Mouse (Mus musculus) embryonic facial prominence, embryonic 14.5 days (tissue): Measurements from ENCODE around the gene Mrgprh. TPM values are rescaled to one million over a fixed set of nuclear protein-coding genes. Genes with fewer than 3 reads are reported as not detected.

Experiments used
- ATAC-seq: fragments of 200-750 bp; cut with Nextera tagmentation; 2 replicates; pipeline ENCODE4 v1.8.0; 2017; ENCODE audit warnings: low read depth, moderate number of reproducible peaks, moderate TSS enrichment
- DNase-seq: peaks from one replicate; pipeline ENCODE4 v3.0.0-alpha.2; 2015; ENCODE audit warnings: low spot score
- H3K27ac ChIP-seq: fragments of 300-500 bp; sonication (generic); replicated peaks from 2 replicates; pipeline ENCODE4 v1.5.1; 2014; ENCODE audit warnings: low read depth, mild to moderate bottlenecking, low read length, moderate library complexity
- H3K27me3 ChIP-seq: fragments of 300-500 bp; sonication (generic); replicated peaks from 2 replicates; pipeline ENCODE4 v1.6.1; 2014; ENCODE audit warnings: low read length; ENCODE audit not compliant: control insufficient read depth, insufficient read depth
- H3K36me3 ChIP-seq: fragments of 300-500 bp; sonication (generic); 2 replicates; pipeline ENCODE4 v1.6.1; 2014; ENCODE audit warnings: low read length, mixed read lengths; ENCODE audit not compliant: control insufficient read depth, insufficient read depth
- H3K4me1 ChIP-seq: fragments of 300-500 bp; sonication (generic); 2 replicates; pipeline ENCODE4 v1.6.1; 2014; ENCODE audit warnings: antibody characterized with exemption, low read length; ENCODE audit not compliant: control insufficient read depth, insufficient read depth
- H3K4me2 ChIP-seq: fragments of 300-500 bp; sonication (generic); 2 replicates; pipeline ENCODE4 v1.6.1; 2014; ENCODE audit warnings: low read depth, mild to moderate bottlenecking, low read length, moderate library complexity, mixed read lengths
- H3K4me3 ChIP-seq: fragments of 300-500 bp; sonication (generic); 2 replicates; pipeline ENCODE4 v1.5.1; 2014; ENCODE audit warnings: low read depth, mild to moderate bottlenecking, low read length
- H3K9ac ChIP-seq: fragments of 300-500 bp; sonication (generic); 2 replicates; pipeline ENCODE4 v1.6.1; 2014; ENCODE audit warnings: low read depth, mild to moderate bottlenecking, low read length, moderate library complexity, mixed read lengths
- H3K9me3 ChIP-seq: fragments of 300-500 bp; sonication (generic); 2 replicates; pipeline ENCODE4 v1.6.1; 2016; ENCODE audit warnings: low read length; ENCODE audit not compliant: control insufficient read depth
- WGBS: fragments of 180-500 bp; shearing (Covaris S2); extraction: QIAGEN DNeasy Blood & Tissue Kit; methylation state at CpG from one replicate; pipeline ENCODE4 v1.1.7; 2014; 5-methylcytosine and 5-hydroxymethylcytosine counted together
- polyA plus RNA-seq: library from polyadenylated mRNA; unstranded; fragments of >200 nt; fragmentation: Nextera tagmentation; extraction: Ambion mirVana; gene quantifications from 2 replicates; pipeline ENCODE4 v1.2.1, GENCODE M21; 2014

Gene Mrgprh
- polyA plus RNA-seq, 1 experiment from 2014 or later = 0.14 TPM

DNA sequence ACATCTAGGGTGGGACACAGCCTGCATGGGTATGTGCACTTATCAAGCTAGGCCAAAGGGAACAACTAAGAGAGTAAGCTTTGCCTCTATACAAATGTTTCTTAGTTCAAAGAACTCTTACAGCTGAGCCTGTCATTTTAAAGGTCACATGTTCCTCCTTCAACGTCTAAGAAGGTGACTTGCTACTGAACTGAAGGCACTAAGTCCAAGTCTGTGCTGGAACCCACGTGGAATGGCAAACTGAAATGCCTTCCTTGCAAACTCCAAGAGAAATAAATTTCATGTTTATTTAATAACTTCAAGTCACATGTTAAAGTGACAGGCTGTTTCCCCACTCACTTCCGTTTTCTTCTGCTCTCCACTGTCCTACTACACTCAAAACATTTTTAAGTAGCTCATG lies 18.4 kb upstream of the Mrgprh start:
- no peaks in the 10 kb centered on the region for H3K27me3 ChIP-seq
- H3K4me3 ChIP-seq = no peak overlapping the region
- DNase-seq = no peak
- H3K4me1 ChIP-seq = no peaks in the 10 kb centered on the region
- H3K9ac ChIP-seq = no peak overlapping the region
- no peak overlapping the region for H3K4me2 ChIP-seq
- no peak overlapping the region for H3K27ac ChIP-seq
- no peaks in the 10 kb centered on the region for H3K36me3 ChIP-seq
- 37% methylated on average over 3 of the region's 3 CpGs for WGBS
- no peaks in the 10 kb centered on the region for H3K9me3 ChIP-seq
- no peak for ATAC-seq

DNA sequence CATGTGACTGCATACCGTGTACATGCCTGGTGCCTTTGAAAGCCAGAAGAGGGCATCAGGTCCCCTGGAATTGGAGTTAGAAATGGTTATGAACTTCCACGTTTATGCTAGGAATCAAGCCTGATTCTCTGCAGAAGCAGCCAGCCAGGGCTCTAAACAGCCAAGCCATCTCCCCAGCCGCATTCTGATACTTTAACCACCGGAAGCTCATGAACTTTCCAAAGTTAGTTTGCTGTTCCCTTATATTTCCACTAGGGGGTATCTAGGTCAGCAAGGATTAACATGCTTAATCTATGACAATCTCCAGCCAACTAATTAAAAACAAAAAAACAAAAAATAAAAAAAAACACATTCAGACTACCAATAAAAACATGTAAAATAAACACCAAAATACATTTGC lies 17.8 kb upstream of the Mrgprh start:
- no peaks in the 10 kb centered on the region for H3K4me1 ChIP-seq
- no peaks in the 10 kb centered on the region for H3K27me3 ChIP-seq
- DNase-seq (no peak), ATAC-seq (no peak)
- no peak overlapping the region for H3K27ac ChIP-seq
- no peak overlapping the region for H3K4me2 ChIP-seq
- no peaks in the 10 kb centered on the region for H3K36me3 ChIP-seq
- WGBS = 40% methylated on average over 4 of the region's 4 CpGs
- no peaks in the 10 kb centered on the region for H3K9me3 ChIP-seq
- H3K4me3 ChIP-seq = no peak overlapping the region
- no peak overlapping the region for H3K9ac ChIP-seq

DNA sequence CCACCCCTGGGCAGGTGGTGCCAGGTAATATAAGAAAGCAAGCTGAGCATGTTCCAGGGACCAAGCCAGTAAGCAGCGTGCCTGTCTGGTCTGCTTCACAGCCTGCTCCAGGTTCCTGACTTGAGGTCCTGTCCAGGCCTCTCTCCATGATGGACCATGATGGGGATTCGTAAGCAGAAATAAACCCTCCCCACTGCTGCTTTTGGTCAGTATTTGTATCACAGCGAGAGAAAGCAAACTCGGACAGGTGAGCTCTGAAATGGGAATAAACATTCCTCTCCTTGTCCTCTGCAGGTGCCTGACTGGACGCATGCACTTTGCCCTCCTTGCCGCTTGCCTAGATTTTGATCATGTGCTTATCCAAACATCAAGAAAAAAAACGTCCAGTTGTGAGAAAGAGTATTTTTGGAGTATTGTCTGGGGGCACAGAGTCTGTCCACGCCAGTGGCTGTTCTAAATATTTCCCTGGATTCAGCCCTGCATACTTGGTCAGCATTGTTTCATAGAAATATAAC lies 16.8 kb upstream of the Mrgprh start:
- WGBS = 77% methylated on average over 8 of the region's 8 CpGs
- no peak for DNase-seq
- no peak overlapping the region for H3K4me2 ChIP-seq
- no peaks in the 10 kb centered on the region for H3K4me1 ChIP-seq
- no peaks in the 10 kb centered on the region for H3K27me3 ChIP-seq
- H3K4me3 ChIP-seq = no peak overlapping the region
- H3K27ac ChIP-seq = no peak overlapping the region
- ATAC-seq = no peak
- H3K9me3 ChIP-seq = no peaks in the 10 kb centered on the region
- no peak overlapping the region for H3K9ac ChIP-seq
- no peaks in the 10 kb centered on the region for H3K36me3 ChIP-seq

DNA sequence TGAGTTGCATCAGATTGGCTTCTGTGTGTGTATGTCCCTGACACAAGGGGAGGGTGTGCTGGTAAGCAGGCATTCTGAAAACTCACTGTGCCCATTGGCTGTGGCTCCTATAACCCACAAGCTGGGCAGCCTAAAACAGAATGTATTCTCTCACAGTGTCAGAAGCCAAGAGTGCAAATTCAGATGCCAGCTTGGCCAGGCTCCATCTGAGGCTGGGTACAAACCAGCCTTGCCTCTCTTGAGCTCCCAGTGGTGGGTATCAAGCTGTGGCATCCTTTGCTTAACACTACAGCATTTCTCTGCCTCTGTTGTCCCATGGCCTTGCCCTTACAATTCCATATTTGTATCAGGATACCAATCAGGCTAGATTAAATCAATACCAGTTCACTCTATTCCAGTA lies 11.7 kb upstream of the Mrgprh start:
- H3K4me3 ChIP-seq = no peak overlapping the region
- DNase-seq (no peak), ATAC-seq (no peak)

DNA sequence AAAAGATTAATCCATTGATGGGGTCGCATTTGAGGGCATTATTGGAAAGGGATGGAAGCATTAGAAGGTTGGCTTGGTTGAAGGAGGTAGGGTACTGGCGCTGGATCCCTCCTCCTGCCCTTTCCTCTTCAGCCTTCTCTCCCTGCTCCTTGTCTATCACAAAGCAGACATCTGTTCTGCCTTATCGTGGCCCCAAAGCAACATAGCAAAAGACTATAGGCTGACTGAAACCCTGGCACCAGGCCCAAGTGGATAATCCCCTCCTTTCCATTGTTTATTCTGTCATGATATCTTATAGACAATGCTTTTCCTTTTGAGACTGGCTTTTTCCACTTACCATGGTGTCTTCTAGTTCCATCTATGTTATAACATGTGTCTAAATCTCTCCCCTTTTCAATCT lies 10.4 kb upstream of the Mrgprh start:
- Histone ChIP-seq H3K27ac (no peak overlapping the region), H3K36me3 (no peaks in the 10 kb centered on the region), H3K4me2 (no peak overlapping the region), H3K4me3 (no peak overlapping the region), H3K9me3 (no peaks in the 10 kb centered on the region), H3K9ac (no peak overlapping the region), H3K27me3 (no peaks in the 10 kb centered on the region), H3K4me1 (peaks cover 11% of the 10 kb centered on the region; the same call in 1 of the 2 replicates)
- DNase-seq (peak; percentile 57), ATAC-seq (no peak)
- WGBS = 63% methylated on average over 3 of the region's 3 CpGs

More for the DNA sequence above, 11.7 kb upstream of the Mrgprh start:
- Histone ChIP-seq H3K4me1 (0 out of 2 replicates have a peak, but pooled peaks cover 7% of the 10 kb centered on the region), H3K9ac (no peak overlapping the region), H3K36me3 (no peaks in the 10 kb centered on the region), H3K9me3 (no peaks in the 10 kb centered on the region), H3K4me2 (no peak overlapping the region), H3K27me3 (no peaks in the 10 kb centered on the region), H3K27ac (no peak overlapping the region)

DNA sequence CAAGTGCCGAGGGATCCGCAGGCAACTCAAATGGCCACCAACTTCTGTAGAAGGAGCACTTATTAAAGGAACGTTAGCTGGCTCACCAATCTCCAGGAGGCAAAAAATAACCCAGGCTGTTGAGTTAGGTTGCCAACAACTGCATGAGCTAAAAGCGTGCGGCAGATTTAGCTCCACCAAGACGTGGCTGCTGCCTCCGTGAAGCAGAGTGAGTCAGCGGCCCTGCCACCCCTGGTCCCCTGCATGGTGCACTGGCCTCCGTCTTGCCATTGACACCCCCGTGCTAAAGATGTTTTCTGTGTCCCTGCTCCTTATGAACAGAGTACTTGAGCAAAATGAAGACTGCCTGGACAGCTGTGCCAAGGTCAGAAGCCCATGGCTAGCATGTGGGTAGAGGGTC lies 9.0 kb upstream of the Mrgprh start:
- H3K27me3 ChIP-seq = no peaks in the 10 kb centered on the region
- no peak overlapping the region for H3K4me2 ChIP-seq
- no peak overlapping the region for H3K9ac ChIP-seq
- no peaks in the 10 kb centered on the region for H3K36me3 ChIP-seq
- H3K4me1 ChIP-seq = peaks cover 15% of the 10 kb centered on the region; the same call in 1 of the 2 replicates
- no peaks in the 10 kb centered on the region for H3K9me3 ChIP-seq
- 80% methylated on average over 10 of the region's 10 CpGs for WGBS
- DNase-seq (no peak), ATAC-seq (no peak)
- H3K4me3 ChIP-seq = no peak overlapping the region
- no peak overlapping the region for H3K27ac ChIP-seq

DNA sequence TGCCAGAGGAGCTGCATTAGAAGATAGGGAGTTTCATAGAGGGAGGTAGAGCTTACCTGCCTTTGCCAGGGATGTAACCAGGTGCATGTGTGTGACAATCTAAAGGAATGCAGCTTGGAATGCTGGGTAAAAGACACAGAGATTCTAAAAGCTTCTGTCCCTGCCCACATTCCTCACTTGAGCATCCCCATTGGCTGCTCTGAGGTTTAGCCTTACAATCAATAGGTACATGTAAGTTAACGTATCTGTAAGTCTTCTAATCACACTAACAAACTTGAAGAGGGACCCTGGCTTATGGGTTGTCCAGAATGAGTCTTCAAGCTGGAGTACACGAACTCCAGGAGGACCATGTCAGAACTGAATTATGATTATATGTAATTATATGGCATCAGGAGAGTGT lies 7.8 kb upstream of the Mrgprh start, which contains the start of gene Mas1:
Mas1 (minus strand) TSS at position 101 of the 400 bp plus-strand sequence.
- H3K4me3 ChIP-seq = no peak within 1 kb of the TSS
- WGBS = 20% methylated on average over 2 of the region's 2 CpGs
- DNase-seq = no peak
- no peaks in the 10 kb centered on the region for H3K27me3 ChIP-seq
- no peak within 1 kb of the TSS for H3K4me2 ChIP-seq
- H3K9me3 ChIP-seq = no peaks in the 10 kb centered on the region
- H3K27ac ChIP-seq = peak within 1 kb of the TSS; percentile 67
- no peaks in the 10 kb centered on the region for H3K36me3 ChIP-seq
- peaks cover 24% of the 10 kb centered on the region; the same call in 1 of the 2 replicates for H3K4me1 ChIP-seq
- no peak within 1 kb of the TSS for H3K9ac ChIP-seq
- ATAC-seq = peak; percentile 9; the same call in 1 of the 2 replicates

DNA sequence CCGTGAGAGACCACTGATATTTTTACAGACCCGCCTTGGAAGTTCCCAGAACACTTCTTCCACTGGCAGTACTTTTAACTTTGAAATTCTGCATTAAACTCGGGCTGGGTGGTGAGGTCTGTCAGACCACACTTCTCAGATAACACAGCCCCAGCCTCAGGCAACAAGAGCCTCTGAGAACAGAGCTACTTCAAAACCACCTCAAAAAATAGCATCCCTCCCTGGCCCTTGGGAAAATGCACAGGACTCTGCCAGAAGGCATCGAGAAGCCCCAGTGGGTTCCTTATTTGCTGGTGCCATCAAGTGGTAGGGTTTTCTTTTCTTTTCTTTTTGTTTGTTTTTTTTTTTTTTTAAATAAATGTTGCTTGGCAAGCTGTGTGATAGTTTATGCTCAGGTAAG lies 7.2 kb upstream of the Mrgprh start:
- Histone ChIP-seq H3K4me1 (peaks cover 27% of the 10 kb centered on the region; the same call in 1 of the 2 replicates), H3K36me3 (no peaks in the 10 kb centered on the region), H3K27ac (peak overlapping the region; percentile 67; the same call in 1 of the 2 replicates), H3K4me2 (no peak overlapping the region), H3K27me3 (no peaks in the 10 kb centered on the region), H3K9me3 (no peaks in the 10 kb centered on the region), H3K4me3 (no peak overlapping the region), H3K9ac (no peak overlapping the region)
- DNase-seq = peak; percentile 85
- WGBS = 10% methylated on average over 4 of the region's 4 CpGs
- peak; percentile 56 for ATAC-seq

DNA sequence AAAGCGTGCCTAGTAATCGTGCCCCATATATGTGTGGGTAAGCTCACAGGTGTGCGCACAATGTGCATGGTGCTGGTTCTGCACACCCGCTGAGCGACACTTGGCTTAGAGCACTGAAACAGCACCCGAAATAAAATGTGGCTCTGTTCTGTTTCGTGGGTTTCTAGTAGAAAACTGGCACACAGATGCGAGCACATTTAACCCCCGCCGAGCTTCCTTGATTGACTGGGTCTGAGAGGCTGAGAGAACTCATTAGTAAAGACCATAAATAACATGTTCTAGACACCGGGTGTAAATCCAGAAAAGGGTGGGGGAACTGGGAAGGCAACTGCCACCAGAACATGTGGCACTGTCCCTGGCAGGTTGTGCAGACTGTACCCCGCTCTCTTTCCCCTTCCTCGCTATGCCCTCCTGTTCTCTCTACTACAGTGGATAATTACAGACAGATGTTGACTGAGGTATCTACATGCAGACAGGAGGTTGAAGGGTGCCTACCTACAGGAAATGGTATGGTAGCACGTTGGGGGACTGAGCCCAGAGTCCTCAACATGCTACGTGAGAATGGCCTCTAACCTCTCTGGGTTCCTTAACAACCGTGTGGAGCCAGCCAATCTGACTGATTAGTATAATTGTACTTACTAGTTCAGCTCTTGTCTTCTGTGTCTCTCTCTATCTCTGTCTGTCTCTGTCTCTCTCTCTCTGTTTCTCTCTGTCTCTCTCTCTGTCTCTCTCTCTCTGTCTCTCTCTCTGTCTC lies 3.4 kb upstream of the Mrgprh start:
- DNase-seq = no peak
- Histone ChIP-seq H3K27ac (no peak overlapping the region), H3K27me3 (no peaks in the 10 kb centered on the region), H3K4me3 (no peak overlapping the region), H3K9me3 (no peaks in the 10 kb centered on the region), H3K9ac (no peak overlapping the region), H3K4me1 (peaks cover 27% of the 10 kb centered on the region; the same call in 1 of the 2 replicates), H3K4me2 (peak overlapping the region; percentile 4; the same call in 1 of the 2 replicates), H3K36me3 (no peaks in the 10 kb centered on the region)
- 42% methylated on average over 16 of the region's 16 CpGs for WGBS
- ATAC-seq = no peak
